Mouse (Mus musculus) erythroblast, adult 5-6 weeks (primary cell): ENCODE results near the gene Olfr1126. TPM values are rescaled to one million over a fixed set of nuclear protein-coding genes. Genes with fewer than 3 reads are reported as not detected.
"Not testable (repeated sequence)": the region's sequence is repeated elsewhere in the genome, so short reads cannot be mapped to it uniquely, and the experiment has no call there.

Experiments
- ATAC-seq: replicated peaks from 2 replicates; pipeline ENCODE4 v1.8.0; 2016; ENCODE audit warnings: moderate number of reproducible peaks, mild to moderate bottlenecking, moderate TSS enrichment, inconsistent platforms; ENCODE audit not compliant: poor library complexity, low FRiP score, severe bottlenecking
- total RNA-seq, 2 experiments: library from RNA; stranded (forward) in 1 of 2; stranded (reverse) in 1 of 2; fragments of 150-400 nt in 1 of 2; fragments of 200-764, 138-1000 nt in 1 of 2; gene quantifications; 2 replicates each; pipeline versions ENCODE4 v1.2.3 to v1.2.4; 2015 to 2017; ENCODE audit warnings: low replicate concordance in 2 of 2

Olfr1126 gene
- total RNA-seq (2015; ENCODE audit: low replicate concordance) (not detected in 2 replicates), total RNA-seq (2017; ENCODE audit: low replicate concordance) (2.6 TPM in 1 of 2 replicates, not detected in the other)

DNA sequence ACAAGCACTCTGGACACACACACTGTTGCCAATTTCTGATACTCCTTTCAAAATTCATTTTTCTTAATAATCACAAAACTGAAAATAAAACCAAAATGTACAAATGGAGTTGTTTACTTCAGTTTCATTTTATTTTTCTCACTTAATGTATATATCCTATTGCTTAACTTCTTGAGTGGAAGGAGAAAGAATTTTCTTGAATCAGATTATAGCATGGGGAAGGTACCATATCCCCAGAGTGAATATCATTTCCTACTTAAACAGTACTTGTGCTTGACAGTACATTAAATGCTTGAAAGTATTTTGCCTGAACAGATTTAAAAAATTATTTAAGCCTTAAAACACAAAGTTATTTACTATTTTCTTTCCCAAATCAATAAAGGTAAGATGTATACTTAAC, at the start of gene Olfr1126:
TSS of gene Olfr1126 (plus strand) at position 301 of the 400 bp plus-strand sequence.
- no peak for ATAC-seq

DNA sequence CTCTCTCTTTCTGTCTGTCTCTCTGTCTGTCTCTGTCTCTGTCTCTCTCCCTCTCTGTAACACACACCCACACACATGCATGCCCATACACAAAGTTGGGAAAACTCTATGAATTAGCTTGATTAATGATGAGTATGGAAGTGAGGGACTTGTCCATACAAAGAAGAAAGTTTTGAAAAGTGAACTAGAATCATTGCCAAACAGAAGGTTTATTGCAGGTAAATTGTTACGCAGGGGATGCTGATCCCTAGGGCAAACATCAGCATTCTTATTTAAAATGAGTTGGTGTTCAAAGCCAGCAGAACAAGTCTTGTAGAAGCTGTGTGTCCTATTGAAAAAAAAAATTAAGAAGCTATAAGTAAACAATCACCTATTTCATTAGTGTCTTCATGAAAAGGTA, 37.4 kb upstream of the Olfr1126 start, which contains the start of gene Olfr1123:
TSS of gene Olfr1123 (plus strand) at position 301 of the 400 bp plus-strand sequence.
- ATAC-seq = no peak

GRCm38 (mm10) chr2:87429975-87430374, 23.8 kb upstream of the Olfr1126 start, which contains the start of gene Olfr1124:
Olfr1124 (plus strand) TSS chr2:87430275.
- ATAC-seq = no peak

GRCm38 (mm10) chr2:87437731-87438130, 16.0 kb upstream of the Olfr1126 start:
- ATAC-seq = no peak

DNA sequence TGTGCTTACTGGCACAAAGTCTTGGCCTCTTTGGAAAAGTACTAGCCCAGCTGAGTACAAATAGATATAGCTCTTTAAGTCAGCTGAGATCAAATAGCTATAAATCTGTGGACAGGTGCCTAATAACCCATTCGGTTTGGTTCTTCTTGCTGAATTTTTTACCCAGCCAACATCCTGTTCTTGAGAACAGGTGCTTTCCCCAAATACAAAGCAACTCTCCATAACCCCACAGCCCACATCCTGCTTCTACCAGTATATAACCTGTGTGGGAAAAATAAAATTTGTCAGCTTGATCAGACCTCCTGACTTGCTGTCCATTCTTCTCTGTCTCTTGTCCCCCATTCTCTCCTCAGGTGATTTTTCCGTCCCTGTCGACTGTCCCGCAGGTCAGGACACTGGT, 8.0 kb downstream of the Olfr1126 start:
- no peak for ATAC-seq

DNA sequence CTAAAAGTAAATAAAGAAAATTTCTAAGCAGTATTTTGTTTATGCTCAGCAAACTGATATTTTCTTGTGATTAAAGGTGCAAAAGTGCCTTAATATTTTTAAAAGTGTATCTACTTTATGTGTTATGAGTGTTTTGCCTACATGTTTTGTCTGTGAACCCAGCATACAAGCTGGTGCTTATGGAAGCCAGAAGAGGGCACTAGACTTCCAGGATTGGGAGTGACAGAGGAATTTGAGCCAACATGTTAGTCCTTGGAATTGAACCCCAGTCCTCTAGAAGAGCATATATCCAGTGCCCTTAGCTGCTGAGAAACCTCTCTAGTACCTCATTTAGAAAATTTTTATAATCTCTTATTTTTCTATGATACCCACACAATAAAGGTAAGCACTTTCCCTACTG, 26.4 kb downstream of the Olfr1126 start:
- no peak for ATAC-seq

- no peak for ATAC-seq
Observed at GRCm38 (mm10) chr2:87481158-87481557, 27.4 kb downstream of the Olfr1126 start.

GRCm38 (mm10) chr2:87482276-87482675, 28.5 kb downstream of the Olfr1126 start:
- no peak for ATAC-seq

GRCm38 (mm10) chr2:87496993-87497392, 43.2 kb downstream of the Olfr1126 start, which contains the start of gene Pramel7:
Pramel7 (minus strand) TSS chr2:87497093.
- not testable (repeated sequence) for ATAC-seq

GRCm38 (mm10) chr2:87506265-87506664, 52.5 kb downstream of the Olfr1126 start, which contains the start of gene Pramel6:
Pramel6 (plus strand) TSS chr2:87506565.
- no peak for ATAC-seq

Other genes starting within 250 kb of the Olfr1126 start
- not detected in 2 replicates for gene Olfr1113, start 245.0 kb upstream of the Olfr1126 start, total RNA-seq (2015; ENCODE audit: low replicate concordance)
- not detected in 2 replicates for gene Olfr1113, start 245.0 kb upstream of the Olfr1126 start, total RNA-seq (2017; ENCODE audit: low replicate concordance)
- not detected in 2 replicates for gene Olfr1115, start 205.9 kb upstream of the Olfr1126 start, total RNA-seq (2015; ENCODE audit: low replicate concordance)
- 0.70 TPM in 1 of 2 replicates, not detected in the other for gene Olfr1115, start 205.9 kb upstream of the Olfr1126 start, total RNA-seq (2017; ENCODE audit: low replicate concordance)
- not detected in 2 replicates for gene Olfr1116, start 186.4 kb upstream of the Olfr1126 start, total RNA-seq (2015; ENCODE audit: low replicate concordance)
- under 0.01 TPM in 1 of 2 replicates, not detected in the other for gene Olfr1116, start 186.4 kb upstream of the Olfr1126 start, total RNA-seq (2017; ENCODE audit: low replicate concordance)
- not detected in 2 replicates for gene Olfr1118, start 146.4 kb upstream of the Olfr1126 start, total RNA-seq (2015; ENCODE audit: low replicate concordance)
- gene Olfr1118, start 146.4 kb upstream of the Olfr1126 start, total RNA-seq (2017; ENCODE audit: low replicate concordance) = not detected in 2 replicates
- gene Olfr1120, start 99.1 kb upstream of the Olfr1126 start, total RNA-seq (2015; ENCODE audit: low replicate concordance) = not detected in 2 replicates
- not detected in 2 replicates for gene Olfr1120, start 99.1 kb upstream of the Olfr1126 start, total RNA-seq (2017; ENCODE audit: low replicate concordance)
- gene Olfr1121, start 84.1 kb upstream of the Olfr1126 start, total RNA-seq (2015; ENCODE audit: low replicate concordance) = not detected in 2 replicates
- gene Olfr1121, start 84.1 kb upstream of the Olfr1126 start, total RNA-seq (2017; ENCODE audit: low replicate concordance) = not detected in 2 replicates
- gene Olfr1122, start 68.1 kb upstream of the Olfr1126 start, total RNA-seq (2015; ENCODE audit: low replicate concordance) = not detected in 2 replicates
- gene Olfr1122, start 68.1 kb upstream of the Olfr1126 start, total RNA-seq (2017; ENCODE audit: low replicate concordance) = 0.09 TPM in 1 of 2 replicates, not detected in the other
- not detected in 2 replicates for gene Olfr1123, start 37.3 kb upstream of the Olfr1126 start, total RNA-seq (2015; ENCODE audit: low replicate concordance)
- gene Olfr1123, start 37.3 kb upstream of the Olfr1126 start, total RNA-seq (2017; ENCODE audit: low replicate concordance) = not detected in 2 replicates
- gene Olfr1124, start 23.7 kb upstream of the Olfr1126 start, total RNA-seq (2015; ENCODE audit: low replicate concordance) = not detected in 2 replicates
- not detected in 2 replicates for gene Olfr1124, start 23.7 kb upstream of the Olfr1126 start, total RNA-seq (2017; ENCODE audit: low replicate concordance)
- not detected in 2 replicates for gene Pramel7, start 43.1 kb downstream of the Olfr1126 start, total RNA-seq (2015; ENCODE audit: low replicate concordance)
- gene Pramel7, start 43.1 kb downstream of the Olfr1126 start, total RNA-seq (2017; ENCODE audit: low replicate concordance) = not detected in 2 replicates
- gene Pramel6, start 52.6 kb downstream of the Olfr1126 start, total RNA-seq (2015; ENCODE audit: low replicate concordance) = not detected in 2 replicates
- not detected in 2 replicates for gene Pramel6, start 52.6 kb downstream of the Olfr1126 start, total RNA-seq (2017; ENCODE audit: low replicate concordance)
- 1.5 TPM in 1 of 2 replicates, not detected in the other for gene Olfr153, start 77.8 kb downstream of the Olfr1126 start, total RNA-seq (2015; ENCODE audit: low replicate concordance)
- gene Olfr153, start 77.8 kb downstream of the Olfr1126 start, total RNA-seq (2017; ENCODE audit: low replicate concordance) = not detected in 2 replicates
- not detected in 2 replicates for gene Olfr1128, start 91.6 kb downstream of the Olfr1126 start, total RNA-seq (2015; ENCODE audit: low replicate concordance)
- gene Olfr1128, start 91.6 kb downstream of the Olfr1126 start, total RNA-seq (2017; ENCODE audit: low replicate concordance) = not detected in 2 replicates
- gene Olfr1129, start 119.9 kb downstream of the Olfr1126 start, total RNA-seq (2015; ENCODE audit: low replicate concordance) = not detected in 2 replicates
- not detected in 2 replicates for gene Olfr1129, start 119.9 kb downstream of the Olfr1126 start, total RNA-seq (2017; ENCODE audit: low replicate concordance)
- not detected in 2 replicates for gene Olfr1130, start 152.2 kb downstream of the Olfr1126 start, total RNA-seq (2015; ENCODE audit: low replicate concordance)
- gene Olfr1130, start 152.2 kb downstream of the Olfr1126 start, total RNA-seq (2017; ENCODE audit: low replicate concordance) = not detected in 2 replicates
- gene Olfr1131, start 173.1 kb downstream of the Olfr1126 start, total RNA-seq (2015; ENCODE audit: low replicate concordance) = not detected in 2 replicates
- gene Olfr1131, start 173.1 kb downstream of the Olfr1126 start, total RNA-seq (2017; ENCODE audit: low replicate concordance) = not detected in 2 replicates
- gene Olfr1132, start 183.6 kb downstream of the Olfr1126 start, total RNA-seq (2015; ENCODE audit: low replicate concordance) = not detected in 2 replicates
- 0.85 TPM in 1 of 2 replicates, not detected in the other for gene Olfr1132, start 183.6 kb downstream of the Olfr1126 start, total RNA-seq (2017; ENCODE audit: low replicate concordance)
- gene Olfr1133, start 193.4 kb downstream of the Olfr1126 start, total RNA-seq (2015; ENCODE audit: low replicate concordance) = not detected in 2 replicates
- not detected in 2 replicates for gene Olfr1133, start 193.4 kb downstream of the Olfr1126 start, total RNA-seq (2017; ENCODE audit: low replicate concordance)
- gene Olfr1134, start 204.5 kb downstream of the Olfr1126 start, total RNA-seq (2015; ENCODE audit: low replicate concordance) = not detected in 2 replicates
- not detected in 2 replicates for gene Olfr1134, start 204.5 kb downstream of the Olfr1126 start, total RNA-seq (2017; ENCODE audit: low replicate concordance)
- not detected in 2 replicates for gene Olfr1135, start 219.7 kb downstream of the Olfr1126 start, total RNA-seq (2015; ENCODE audit: low replicate concordance)
- not detected in 2 replicates for gene Olfr1135, start 219.7 kb downstream of the Olfr1126 start, total RNA-seq (2017; ENCODE audit: low replicate concordance)
- not detected in 2 replicates for gene Olfr1136, start 240.0 kb downstream of the Olfr1126 start, total RNA-seq (2015; ENCODE audit: low replicate concordance)
- not detected in 2 replicates for gene Olfr1136, start 240.0 kb downstream of the Olfr1126 start, total RNA-seq (2017; ENCODE audit: low replicate concordance)